Mouse (Mus musculus) cerebellum, adult 2 months (tissue): Measurements from ENCODE around the gene Cdhr5.

Experiments
- CTCF ChIP-seq: fragments of 200-500 bp; IDR thresholded peaks from 2 replicates; pipeline ENCODE4 v1.5.1; 2011; ENCODE audit warnings: low read depth, mild to moderate bottlenecking, control low read depth, low read length, moderate library complexity, borderline replicate concordance; ENCODE audit not compliant: insufficient read depth
- POLR2A ChIP-seq: fragments of 200-500 bp; IDR thresholded peaks from 2 replicates; pipeline ENCODE4 v1.6.1; 2011; ENCODE audit warnings: low read length, control low read depth, borderline replicate concordance; ENCODE audit not compliant: insufficient read depth

DNA sequence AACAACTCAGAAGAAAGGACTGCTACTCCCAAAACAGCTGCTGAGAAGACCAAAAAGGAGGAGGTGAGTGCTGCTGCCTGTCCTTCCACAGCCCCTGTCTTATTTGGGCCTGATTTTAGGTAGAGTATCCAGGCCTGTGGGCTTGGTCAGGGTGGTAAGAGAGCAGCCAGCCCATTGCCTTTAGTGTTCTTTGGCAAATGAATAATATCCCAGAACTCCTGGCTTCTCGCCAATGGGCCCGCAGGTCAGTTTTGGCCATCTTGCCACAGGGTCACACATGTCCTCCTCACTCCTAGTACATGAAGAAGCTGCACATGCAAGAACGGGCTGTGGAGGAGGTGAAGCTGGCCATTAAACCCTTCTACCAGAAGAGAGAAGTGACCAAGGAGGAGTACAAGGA lies 15.1 kb downstream of the Cdhr5 start:
- TF ChIP-seq CTCF (no peak), POLR2A (no peak)
